Mouse (Mus musculus) layer of hippocampus, adult 9-11 months (tissue): ENCODE data around the gene Trim6.
"Not testable (repeated sequence)": the region's sequence is repeated elsewhere in the genome, so short reads cannot be mapped to it uniquely, and the experiment has no call there.

Experiments used
- DNase-seq: peaks from one replicate; pipeline ENCODE4 v3.0.0; 2022

Trim6 gene

DNA sequence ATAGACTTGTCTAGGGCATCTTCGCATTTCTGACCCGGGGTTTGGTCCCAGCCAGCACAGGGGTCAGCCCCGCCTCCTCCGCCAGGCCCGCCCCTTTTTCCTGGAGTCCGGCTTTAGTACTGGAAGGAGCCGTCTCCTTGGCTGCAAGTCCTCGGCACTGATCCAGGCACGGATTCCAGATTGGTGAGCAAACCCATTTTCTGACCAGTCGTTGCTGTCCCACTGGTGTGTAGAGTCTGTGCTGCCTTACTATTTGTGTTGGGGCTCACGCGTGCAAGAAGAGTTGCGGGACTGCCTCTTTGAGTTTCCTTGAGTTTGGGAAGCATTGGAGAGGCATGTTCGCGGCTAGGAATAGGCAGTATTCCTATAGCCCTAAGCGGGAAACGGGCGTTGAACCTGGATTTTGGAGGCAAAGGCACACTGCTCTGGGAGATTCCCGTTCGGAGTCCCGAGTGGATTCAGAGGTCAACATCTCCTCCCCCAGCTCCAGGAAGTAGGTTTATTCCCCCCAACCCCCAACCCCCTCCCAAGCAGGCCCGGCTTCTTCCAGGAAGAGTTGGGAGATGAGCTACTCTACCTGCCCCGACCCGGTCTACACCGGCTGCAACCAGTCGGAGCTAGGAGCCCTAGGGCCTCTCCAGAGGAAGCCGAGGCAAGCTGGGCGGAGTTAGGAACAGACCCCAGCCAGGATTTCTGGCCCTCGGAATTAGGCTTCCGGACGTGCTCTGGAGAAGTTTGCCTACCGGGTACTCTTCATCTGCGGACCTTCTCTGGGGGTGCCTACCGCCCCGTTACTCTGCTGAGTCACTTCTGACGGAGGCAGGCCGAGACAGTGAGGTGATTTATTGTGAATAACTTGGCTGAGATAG is at the start of gene Trim6:
Gene Trim6, plus strand, starts transcription at position 93 of the 869 bp plus-strand sequence.
- DNase-seq: no peak

DNA sequence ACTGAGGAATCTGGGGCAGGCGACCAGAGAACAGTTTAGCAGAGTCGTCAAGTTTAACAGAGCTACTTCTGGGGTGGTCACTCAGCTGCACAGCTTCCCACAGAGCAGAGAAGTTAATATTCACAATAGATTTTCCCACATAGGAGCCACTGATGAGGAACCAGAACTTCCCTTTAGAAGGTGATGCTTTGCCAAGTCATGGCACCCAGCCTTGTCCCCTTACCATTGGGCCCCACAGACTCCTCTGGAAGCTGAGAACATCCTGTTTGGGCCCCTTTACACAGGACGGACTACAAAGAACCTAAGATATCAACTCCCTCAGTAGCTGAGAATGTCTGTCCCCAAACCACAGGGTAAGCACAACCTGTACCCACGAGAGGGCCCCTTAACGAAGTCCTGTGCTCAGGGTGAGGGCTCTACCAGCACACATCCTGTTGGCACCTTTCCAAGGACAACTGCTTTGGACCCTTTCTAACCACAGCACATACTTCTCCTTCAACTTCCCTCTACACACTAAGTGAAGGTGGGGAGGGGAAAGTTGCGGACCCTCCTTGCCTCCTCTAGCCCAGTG is 48.9 kb upstream of the Trim6 start:
- DNase-seq: no peak

DNA sequence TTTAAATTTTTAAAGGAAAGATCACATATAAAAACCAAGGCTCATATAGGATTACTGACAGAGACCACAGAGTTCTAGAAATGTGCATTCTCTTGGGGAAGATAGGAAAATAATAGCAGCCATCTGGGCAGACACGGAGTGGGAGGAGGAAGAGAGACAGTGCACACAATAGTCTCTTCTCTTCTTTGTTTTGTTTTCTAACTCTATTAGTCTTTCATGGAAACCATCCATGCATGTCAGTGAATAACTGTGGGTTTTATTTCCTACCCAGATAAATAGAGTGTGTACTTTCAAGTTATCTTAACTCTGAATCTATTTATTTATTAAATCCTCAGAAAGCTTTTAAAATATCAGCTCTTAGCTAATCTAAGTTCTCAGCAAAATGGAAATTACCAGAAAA is 43.5 kb upstream of the Trim6 start:
- DNase-seq: no peak

DNA sequence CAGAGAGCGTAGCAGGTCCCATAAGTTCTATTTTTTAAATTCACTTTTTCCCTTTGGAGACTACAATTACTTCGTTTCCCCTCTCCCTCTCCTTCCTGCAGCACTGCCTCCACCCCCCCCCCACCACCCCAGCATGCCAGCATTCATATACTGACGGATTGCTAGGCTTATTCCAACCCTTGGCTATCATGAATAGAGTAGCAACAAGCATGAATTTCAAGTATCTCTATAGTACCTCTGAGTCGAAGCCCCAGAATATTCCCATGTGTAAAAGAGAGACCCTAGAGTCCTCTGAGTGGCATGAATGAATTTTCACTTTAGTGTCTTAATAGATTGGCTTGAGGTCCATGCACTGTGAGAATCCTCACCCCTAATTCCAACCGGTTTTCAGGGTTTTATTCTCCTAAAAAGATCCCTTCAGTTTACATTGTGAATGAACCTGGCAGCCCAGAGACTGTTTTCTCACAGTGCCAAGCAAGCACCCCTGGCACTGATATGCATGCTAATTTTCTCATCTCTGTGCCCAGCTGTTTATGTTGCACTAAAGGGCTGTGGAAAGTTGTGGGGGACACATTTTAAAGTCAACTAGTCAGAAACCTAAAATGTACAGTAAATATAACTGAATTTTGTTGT is 40.1 kb upstream of the Trim6 start:
- no peak for DNase-seq

DNA sequence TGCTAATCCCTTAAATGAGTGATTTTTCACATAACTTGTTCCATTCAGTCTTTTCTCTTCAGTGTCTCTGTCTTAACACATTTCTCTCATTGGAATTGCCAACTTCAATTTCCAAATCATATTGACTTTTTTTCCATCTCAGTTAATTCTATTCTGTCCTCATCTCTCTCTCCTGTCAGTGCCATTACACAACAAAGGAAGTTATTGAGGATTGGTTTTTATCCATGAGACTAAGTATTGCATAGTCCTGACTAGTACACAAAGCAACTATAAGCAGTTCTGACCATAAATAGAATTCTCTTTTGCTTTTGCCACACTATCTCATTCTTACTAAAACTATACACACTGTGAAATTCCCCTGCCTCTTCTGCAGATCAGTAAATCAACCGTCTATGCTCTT is 39.5 kb upstream of the Trim6 start:
- DNase-seq: no peak

DNA sequence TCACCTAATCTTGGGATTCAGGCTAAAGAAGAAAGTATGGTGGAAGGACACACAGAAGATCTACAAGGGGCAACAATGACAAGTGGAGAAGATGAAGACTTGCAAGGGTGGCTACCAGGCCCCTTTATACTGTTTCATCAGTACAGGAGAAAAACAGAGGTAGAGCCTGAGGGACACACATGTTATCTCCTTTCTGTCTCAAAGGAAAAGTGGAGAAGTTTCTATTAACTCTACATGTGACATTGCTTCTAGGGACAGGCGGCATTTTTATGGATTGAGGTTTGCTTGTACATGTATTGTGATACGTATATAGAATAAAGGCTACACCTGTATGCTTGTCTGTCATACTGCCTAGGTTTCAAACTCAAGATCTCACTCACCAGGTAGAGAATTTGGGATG is 35.3 kb upstream of the Trim6 start, which contains the start of gene Olfr648:
Gene Olfr648, minus strand, starts transcription at position 101 of the 400 bp plus-strand sequence.
- DNase-seq: no peak

DNA sequence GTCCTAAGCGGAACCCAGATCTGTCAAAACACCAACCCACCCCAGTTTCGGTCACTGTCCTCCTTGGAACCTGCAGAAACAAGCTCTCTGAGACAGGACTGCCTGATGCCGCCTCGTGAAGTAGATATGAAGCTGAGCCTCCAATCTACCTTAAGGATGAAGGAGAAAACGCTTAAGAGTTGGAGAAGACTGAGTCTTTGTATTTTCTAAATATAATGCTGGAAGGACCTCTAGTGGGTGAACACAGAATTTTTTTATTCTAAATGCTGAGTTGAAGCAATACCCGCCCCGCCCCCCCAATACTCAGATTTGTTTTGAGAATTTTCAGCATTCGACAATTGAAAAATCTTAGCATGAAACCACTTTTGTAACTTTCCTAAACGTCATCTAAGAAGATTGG is 27.3 kb upstream of the Trim6 start:
- DNase-seq: no peak

DNA sequence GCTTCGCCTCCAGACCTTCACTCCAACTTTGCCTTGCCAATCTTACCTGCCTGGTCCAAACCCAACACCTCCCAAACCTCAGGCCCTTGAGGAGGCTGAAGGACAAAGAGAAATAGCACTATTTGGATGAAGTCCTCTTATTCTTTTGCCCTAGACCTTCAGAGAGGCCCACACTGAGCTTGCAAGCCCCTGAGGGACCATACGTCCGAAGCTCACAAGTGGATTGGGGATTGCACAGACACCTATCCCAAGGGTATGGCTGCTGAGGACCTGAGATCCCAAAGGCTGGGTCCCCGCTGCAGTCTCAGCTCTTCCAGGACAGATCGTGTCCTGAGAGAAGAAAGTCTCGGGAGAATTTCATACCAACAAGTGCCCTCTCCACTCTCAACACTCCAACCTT is 22.7 kb upstream of the Trim6 start, which contains the start of gene Olfr649:
Gene Olfr649, minus strand, starts transcription at position 101 of the 400 bp plus-strand sequence.
- no peak for DNase-seq

DNA sequence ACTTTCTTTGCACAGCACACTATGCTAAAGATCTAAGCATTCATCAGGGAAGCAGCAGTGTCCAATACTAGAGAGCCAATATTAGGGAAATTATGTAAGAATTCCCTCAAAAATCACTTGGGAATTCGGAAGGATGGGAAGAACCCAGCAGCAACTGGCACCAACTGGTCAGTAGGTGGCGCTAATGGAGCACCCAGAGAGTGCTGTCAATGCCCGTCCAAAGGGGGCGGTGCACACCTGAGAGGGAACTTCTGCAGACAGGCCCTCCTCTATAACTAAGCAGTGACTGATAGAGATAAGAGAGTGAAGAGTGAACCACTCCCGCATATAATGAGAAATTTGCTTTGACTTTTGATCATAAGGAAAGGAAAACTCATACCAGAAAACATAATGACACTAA is 18.8 kb upstream of the Trim6 start:
- DNase-seq: peak; percentile 14

DNA sequence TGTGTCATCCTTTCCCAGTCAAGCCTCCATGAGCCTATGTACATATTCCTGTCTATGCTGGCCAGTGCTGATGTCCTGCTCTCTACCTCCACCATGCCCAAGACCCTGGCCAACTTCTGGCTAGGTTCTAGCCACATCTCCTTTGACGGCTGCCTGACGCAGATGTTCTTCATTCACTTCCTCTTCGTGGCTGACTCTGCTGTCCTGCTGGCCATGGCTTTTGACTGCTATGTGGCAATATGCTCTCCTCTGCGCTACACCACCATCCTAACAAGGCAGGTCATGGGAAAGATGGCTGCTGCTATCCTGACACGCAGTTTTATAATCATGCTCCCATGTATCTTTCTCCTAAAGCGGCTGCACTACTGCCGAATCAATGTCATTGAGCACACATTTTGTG is 12.4 kb upstream of the Trim6 start:
- DNase-seq: no peak

DNA sequence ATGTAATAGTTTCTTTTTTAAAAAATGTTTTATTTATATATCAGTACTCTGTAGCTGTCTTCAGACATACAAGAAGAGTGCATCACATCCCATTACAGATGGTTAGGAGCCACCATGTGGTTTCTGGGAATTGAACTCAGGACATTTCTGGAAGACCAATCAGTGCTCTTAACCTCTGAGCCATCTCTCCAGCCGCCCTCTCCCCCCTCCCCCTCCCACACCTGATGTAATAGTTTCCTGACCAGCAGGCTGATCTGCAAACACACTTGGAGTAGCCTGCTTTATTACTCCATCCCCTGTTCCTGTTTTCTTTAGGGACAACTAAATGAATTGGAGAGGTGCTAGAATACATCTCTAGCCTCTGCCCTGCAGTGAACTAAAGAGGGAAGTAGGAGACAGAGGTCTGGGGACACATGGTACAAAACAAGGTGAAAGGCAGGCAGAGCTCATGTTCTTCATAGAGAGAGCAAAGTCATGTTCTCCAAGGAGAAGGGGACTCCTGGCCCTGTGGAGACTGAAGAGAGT is 2.5 kb upstream of the Trim6 start:
- DNase-seq: no peak

DNA sequence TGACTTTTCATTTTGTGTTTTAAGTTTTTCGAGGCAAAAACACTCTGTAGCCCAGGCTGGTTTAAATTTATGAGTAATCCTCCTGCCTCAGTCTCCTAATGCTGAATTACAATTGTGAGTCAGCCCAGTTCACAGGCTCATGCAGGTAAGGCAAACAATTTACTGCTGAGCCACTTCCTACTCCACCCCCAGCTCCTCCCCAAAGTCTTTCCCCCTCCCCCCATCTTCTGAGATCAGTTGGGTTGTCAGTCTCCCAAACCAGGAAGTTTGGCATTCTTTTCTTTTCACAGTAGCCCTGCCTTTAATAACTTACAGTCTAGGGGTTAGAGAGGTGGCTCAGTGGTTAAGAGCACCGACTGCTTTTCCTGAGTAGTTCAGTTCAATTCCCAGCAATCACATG is 712 bp upstream of the Trim6 start:
- DNase-seq: no peak

DNA sequence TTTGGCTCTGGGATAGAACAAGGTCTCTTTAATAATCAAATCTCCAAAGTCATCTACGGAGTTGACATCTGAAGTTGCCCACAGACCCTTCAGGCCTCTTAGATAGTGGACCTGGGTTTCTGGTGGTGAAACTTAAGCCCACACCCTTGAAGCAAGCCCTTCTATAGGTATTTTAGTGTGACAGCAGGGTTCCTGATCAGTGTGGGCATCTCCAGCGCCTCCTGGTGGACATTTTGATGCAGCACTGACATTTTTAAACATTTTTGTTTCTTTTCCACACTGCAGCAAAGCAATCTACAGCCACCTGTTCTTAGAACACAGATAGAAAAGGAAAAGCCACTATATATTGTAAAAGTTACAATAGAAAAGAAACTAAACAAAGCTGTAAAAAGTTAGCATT is 12.6 kb downstream of the Trim6 start:
- no peak for DNase-seq

DNA sequence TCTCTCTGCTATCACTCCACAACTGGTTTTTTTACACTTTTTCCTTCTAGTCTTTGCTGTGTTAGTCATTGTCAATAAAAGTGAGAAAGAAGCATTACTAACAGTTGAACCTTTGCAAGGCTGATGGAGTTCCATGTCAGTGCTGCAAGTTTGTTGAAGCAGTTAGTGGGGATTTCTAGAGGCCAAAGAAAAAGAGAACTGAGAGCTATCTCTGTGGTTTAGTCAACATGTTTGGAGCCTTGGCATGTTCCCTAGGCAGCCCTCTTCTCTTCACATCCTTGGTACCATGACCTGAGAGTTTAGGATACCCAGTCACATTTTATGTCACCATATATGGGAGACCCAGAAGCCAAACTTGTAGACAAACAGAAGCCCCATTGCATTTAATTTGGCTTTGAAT is 22.3 kb downstream of the Trim6 start:
- DNase-seq: no peak

DNA sequence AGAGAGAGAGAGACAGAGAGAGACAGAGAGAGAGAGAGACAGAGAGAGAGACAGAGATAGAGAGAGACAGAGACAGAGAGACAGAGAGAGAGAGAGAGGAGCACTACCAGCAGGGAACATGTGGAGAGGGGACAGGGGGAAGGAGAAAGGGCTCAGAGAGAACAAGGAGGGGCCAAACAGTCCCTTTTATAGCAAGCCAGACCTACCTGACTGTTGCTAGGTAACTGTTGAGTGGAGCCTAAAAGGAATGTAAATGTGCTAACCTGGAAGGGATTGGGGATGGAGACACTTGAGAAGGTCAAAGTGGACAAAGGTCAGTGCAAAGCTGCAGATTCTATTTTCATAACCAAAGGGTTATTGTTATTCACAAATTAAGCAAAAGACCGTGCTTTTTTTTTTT is 25.0 kb downstream of the Trim6 start:
- no peak for DNase-seq

DNA sequence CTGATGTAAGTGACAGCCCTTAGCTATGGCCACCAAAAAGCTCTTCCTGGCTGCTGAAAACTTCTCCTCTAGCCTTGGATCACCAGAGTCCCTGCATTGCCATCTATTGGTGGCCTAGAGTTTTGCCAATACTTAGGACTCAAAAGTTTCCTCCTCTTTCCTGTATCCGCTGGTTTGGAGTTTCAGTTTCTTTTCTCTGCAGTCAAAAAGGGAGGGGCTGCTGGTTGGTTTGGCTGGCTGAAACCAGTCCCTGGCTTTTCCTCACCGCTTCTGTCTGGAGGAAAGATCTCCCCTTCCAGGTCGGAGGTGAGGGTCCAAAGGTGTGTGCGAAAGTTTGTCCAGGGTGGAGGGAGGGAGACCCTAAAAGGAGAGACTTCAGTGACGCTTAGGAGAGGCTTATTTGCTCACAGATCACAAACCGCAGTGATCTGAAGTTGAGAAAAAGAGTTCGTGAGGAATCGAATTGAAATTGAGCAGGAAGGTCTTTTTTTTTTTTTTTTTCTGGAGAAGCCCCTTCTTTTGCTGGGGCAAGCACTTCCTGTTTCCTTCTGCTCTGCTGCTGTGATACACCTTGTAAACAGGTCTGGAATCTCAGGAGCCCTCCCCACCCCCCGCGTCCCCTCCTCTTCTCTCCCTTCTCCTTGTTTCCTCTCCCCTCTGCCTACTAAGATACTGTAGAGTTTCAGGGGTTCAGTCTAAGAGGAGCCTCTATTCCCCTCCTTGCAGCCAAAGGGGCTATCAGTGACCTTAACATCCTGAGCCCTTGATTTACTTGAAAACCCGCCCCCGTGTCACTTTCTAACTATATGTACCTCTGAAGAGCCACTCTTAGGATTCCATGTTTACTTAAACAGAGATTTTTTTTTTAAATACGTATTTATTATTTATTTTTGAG is 25.9 kb downstream of the Trim6 start, which contains the start of gene Trim34a:
Gene Trim34a, plus strand, starts transcription at position 171 of the 895 bp plus-strand sequence.
- DNase-seq: peak; percentile 18

DNA sequence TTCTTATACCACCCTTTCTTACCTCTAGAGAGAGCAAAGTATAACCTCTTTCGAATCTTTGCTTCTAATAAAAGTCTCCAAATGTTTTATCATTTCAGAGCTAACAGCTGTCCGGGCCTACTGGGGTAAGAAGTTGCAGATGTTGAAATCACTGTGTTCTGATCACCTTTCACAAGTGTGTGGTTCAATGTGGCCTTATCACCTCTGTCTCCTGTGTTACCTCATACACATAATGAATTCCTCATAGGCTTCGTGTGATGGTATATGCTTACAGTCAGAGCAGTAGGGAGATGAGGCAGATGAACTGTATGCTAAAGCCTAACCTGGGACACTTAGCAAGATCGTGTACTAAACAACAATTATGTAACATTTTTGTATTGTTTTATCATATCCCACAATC is 41.8 kb downstream of the Trim6 start:
- not testable (repeated sequence) for DNase-seq

DNA sequence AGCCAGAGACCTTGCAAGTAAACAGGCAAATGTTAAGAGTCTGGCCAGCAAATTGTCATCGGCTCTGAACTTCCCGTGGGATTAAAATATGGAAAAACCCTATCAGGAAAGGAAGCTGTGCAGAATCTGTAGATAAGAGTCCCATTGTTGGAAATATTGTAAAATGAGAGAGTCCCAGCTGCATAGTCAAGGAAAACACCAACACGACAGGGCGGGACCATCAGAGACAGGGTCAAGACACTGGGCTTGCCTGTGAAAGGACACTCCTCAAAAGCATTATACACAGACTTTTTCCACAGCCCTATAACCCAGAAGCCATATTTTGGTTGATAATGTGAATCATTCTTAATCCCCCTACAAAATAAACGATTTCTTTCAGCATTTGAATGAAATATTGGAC is 46.7 kb downstream of the Trim6 start:
- DNase-seq: not testable (repeated sequence)

DNA sequence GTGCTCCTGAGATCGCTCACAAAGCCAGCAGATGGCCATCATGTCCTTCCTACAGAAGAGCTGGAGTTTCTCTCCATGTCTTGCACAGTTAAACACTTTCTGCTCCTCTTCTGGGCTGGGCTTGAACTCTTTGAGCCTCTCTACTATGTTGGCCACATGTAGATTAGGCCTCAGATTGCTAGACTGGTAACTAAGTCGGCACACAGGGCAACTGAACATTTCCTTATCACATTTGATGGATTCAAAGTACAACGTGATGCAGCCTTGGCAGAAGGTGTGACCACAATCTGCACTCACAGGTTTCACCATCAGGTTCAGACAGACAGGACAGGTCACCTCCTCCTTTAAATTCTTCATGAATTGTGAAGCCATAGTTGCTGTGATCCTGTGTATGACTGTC is 60.8 kb downstream of the Trim6 start:
- DNase-seq: not testable (repeated sequence)
